In genomic region chr10:52758589-52758988, GRCm38 (mm10) we compare ENCODE assay signal across 9 mouse cellular contexts.
A peak's percentile ranks its signal among the peaks of the same experiment; 100 is the strongest.
DNase-seq lines count a peak whose midpoint lies in the region; ATAC-seq and TF ChIP-seq lines count a peak whose summit lies in the region.
"Had no signal": no experiment of that assay in that cellular context is flagged by ENCODE, and none has a peak within 500 bp of the region (broad histone marks: within the 10 kb centered on the region; RNA-seq: fewer than 3 reads in every experiment).

No protein-coding gene starts in this region.

- no peak overlapping the region for H3K4me2 ChIP-seq in hindbrain, embryonic 15.5 days
- H3K4me2 ChIP-seq: embryonic facial prominence, embryonic 15.5 days; limb, embryonic 13.5 days had no signal

- H3K9me3 ChIP-seq in ES-E14 (ENCODE audit: control insufficient read depth, insufficient read depth, low read depth, low read length): no peaks in the 10 kb centered on the region
- H3K9me3 ChIP-seq in hindbrain, embryonic 15.5 days: no peaks in the 10 kb centered on the region
- H3K9me3 ChIP-seq: embryonic facial prominence, embryonic 15.5 days; limb, embryonic 13.5 days had no signal

- in situ Hi-C loops in ES-E14 (cut with MboI; ENCODE audit: low sequenced_read_pairs in 2 of 2, unreplicated experiment in 2 of 2): no loop called here

- no peak overlapping the region for H3K27ac ChIP-seq in ES-E14 (ENCODE audit: insufficient read depth, low read depth, low read length, poor library complexity, severe bottlenecking)
- H3K27ac ChIP-seq in hindbrain, embryonic 15.5 days (replicated peaks): no peak overlapping the region
- H3K27ac ChIP-seq: embryonic facial prominence, embryonic 15.5 days; limb, embryonic 13.5 days had no signal

- peak; percentile 44 for DNase-seq in layer of hippocampus, adult 11-12 months (ENCODE audit: low spot score)
- no peak for DNase-seq in layer of hippocampus, postnatal 25 days (ENCODE audit: extremely low spot score in 1 of 2, low spot score in 1 of 2)
- peak; percentile 54 for DNase-seq in ES-E14 (ENCODE audit: low read depth, low spot score)
- DNase-seq in WW6 (ENCODE audit: low read depth, low spot score): peak; percentile 20
- no peak for DNase-seq in right cerebral cortex, adult 2 months (ENCODE audit: low spot score in 2 of 2)
- DNase-seq in ovary, postnatal 10 days (ENCODE audit: low spot score): no peak

- no peaks in the 10 kb centered on the region for H3K36me3 ChIP-seq in ES-E14 (ENCODE audit: control insufficient read depth, insufficient read depth, low read length, poor library complexity, severe bottlenecking)
- H3K36me3 ChIP-seq in hindbrain, embryonic 15.5 days: no peaks in the 10 kb centered on the region
- H3K36me3 ChIP-seq: embryonic facial prominence, embryonic 15.5 days; limb, embryonic 13.5 days had no signal

- ATAC-seq in hindbrain, embryonic 15.5 days (ENCODE audit: low FRiP score, low read depth): peak; percentile 38; the same call in 1 of the 2 replicates

- WGBS in hindbrain, embryonic 15.5 days: 45% methylated on average over 4 of the region's 4 CpGs

- H3K9ac ChIP-seq in ES-E14 (ENCODE audit: insufficient read depth, low read depth, low read length, poor library complexity, severe bottlenecking): no peak overlapping the region
- H3K9ac ChIP-seq in hindbrain, embryonic 15.5 days: no peak overlapping the region
- H3K9ac ChIP-seq: embryonic facial prominence, embryonic 15.5 days; limb, embryonic 13.5 days had no signal

- H3K27me3 ChIP-seq in hindbrain, embryonic 15.5 days: no peaks in the 10 kb centered on the region
- H3K27me3 ChIP-seq: embryonic facial prominence, embryonic 15.5 days; limb, embryonic 13.5 days had no signal

- no peak overlapping the region for H3K4me3 ChIP-seq in ES-E14 (ENCODE audit: insufficient read depth in 1 of 2, low read depth in 1 of 2, low read length in 2 of 2, poor library complexity in 1 of 2, severe bottlenecking in 1 of 2)
- H3K4me3 ChIP-seq in hindbrain, embryonic 15.5 days: no peak overlapping the region
- H3K4me3 ChIP-seq: embryonic facial prominence, embryonic 15.5 days; limb, embryonic 13.5 days had no signal

- no peaks in the 10 kb centered on the region for H3K4me1 ChIP-seq in ES-E14 (ENCODE audit: control insufficient read depth in 2 of 2, insufficient read depth in 2 of 2, low read length in 2 of 2, poor library complexity in 1 of 2)
- no peaks in the 10 kb centered on the region for H3K4me1 ChIP-seq in hindbrain, embryonic 15.5 days (replicated peaks)
- H3K4me1 ChIP-seq: embryonic facial prominence, embryonic 15.5 days; limb, embryonic 13.5 days had no signal

TF ChIP-seq in ES-E14, 5 proteins besides CTCF, POLR2A, EP300 and RAD21:
- TF ChIP-seq ZNF384 (IDR thresholded peaks at IDR 0.05; ENCODE audit: low read depth, low read length) (no peak), ZC3H11A (IDR thresholded peaks at IDR 0.05; ENCODE audit: borderline replicate concordance, low read depth, low read length) (peak; percentile 31; the same call in 1 of the 2 replicates)

Comparison
In these comparisons a context has a peak if more than half of its experiments do, and no peak if none do; other contexts are left out.
1. DNase-seq: peak in layer of hippocampus, adult 11-12 months (single experiment), ES-E14 (single experiment) and WW6 (single experiment); none in layer of hippocampus, postnatal 25 days (0 of 2), right cerebral cortex, adult 2 months (0 of 2) and ovary, postnatal 10 days (single experiment).